Mouse (Mus musculus) MEL (cell line): ENCODE data around the gene Chd2.

Experiments used
- CTCF ChIP-seq, 3 experiments: IDR thresholded peaks in 2 of 3; conservative IDR thresholded peaks in 1 of 3; 2 replicates each; pipeline ENCODE4 v1.5.1; 2011 to 2012; ENCODE audit warnings: low read length in 3 of 3, low read depth in 2 of 3, mild to moderate bottlenecking in 2 of 3, improper control_type of control experiment in 1 of 3, inconsistent platforms in 1 of 3, mixed read lengths in 1 of 3, moderate library complexity in 1 of 3; ENCODE audit not compliant: control insufficient read depth in 1 of 3, insufficient read depth in 1 of 3, poor library complexity in 1 of 3, severe bottlenecking in 1 of 3
- ELF1 ChIP-seq: IDR thresholded peaks from 2 replicates; pipeline ENCODE4 v1.6.1; 2014; ENCODE audit warnings: low read depth, mild to moderate bottlenecking, inconsistent platforms, low read length, improper control_type of control experiment, moderate library complexity
- POLR2A ChIP-seq, 2 experiments: IDR thresholded peaks; 2 replicates each; pipeline ENCODE4 v1.6.1; 2011 to 2012; ENCODE audit warnings: low read length in 2 of 2, mild to moderate bottlenecking in 2 of 2, control low read depth in 1 of 2, improper control_type of control experiment in 1 of 2, low read depth in 1 of 2, moderate library complexity in 1 of 2; ENCODE audit not compliant: control insufficient read depth in 1 of 2, insufficient read depth in 1 of 2, poor library complexity in 1 of 2
- SIN3A ChIP-seq: IDR thresholded peaks from 2 replicates; pipeline ENCODE4 v1.6.1; 2012; ENCODE audit warnings: low read length, improper control_type of control experiment, inconsistent platforms
- ZKSCAN1 ChIP-seq: IDR thresholded peaks from 2 replicates; pipeline ENCODE4 v1.6.1; 2012; ENCODE audit warnings: low read depth, mild to moderate bottlenecking, inconsistent platforms, low read length, improper control_type of control experiment, moderate library complexity
- ZNF384 ChIP-seq: IDR thresholded peaks from 2 replicates; pipeline ENCODE4 v1.6.1; 2012; ENCODE audit warnings: low read depth, mild to moderate bottlenecking, inconsistent platforms, low read length, improper control_type of control experiment

GRCm38 (mm10) chr7:73428525-73428924, 113.1 kb downstream of the Chd2 start:
- no peak for TF ChIP-seq ZNF384
- TF ChIP-seq CTCF (IDR thresholded peaks at IDR 0.05 in 2 of 3, conservative IDR thresholded peaks at IDR 0.05 in 1 of 3; ENCODE audit: control insufficient read depth in 1 of 3, insufficient read depth in 1 of 3, low read depth in 2 of 3, low read length in 3 of 3, poor library complexity in 1 of 3, severe bottlenecking in 1 of 3): no peak
- no peak for TF ChIP-seq ZKSCAN1
- no peak for TF ChIP-seq ELF1
- TF ChIP-seq SIN3A: no peak
- TF ChIP-seq POLR2A (IDR thresholded peaks at IDR 0.05; ENCODE audit: control insufficient read depth in 1 of 2, insufficient read depth in 1 of 2, low read depth in 1 of 2, low read length in 2 of 2, poor library complexity in 1 of 2): no peak
